Mouse (Mus musculus) kidney, embryonic 16.5 days (tissue): ENCODE measurements around the gene Cdkn3. TPM values are rescaled to one million over a fixed set of nuclear protein-coding genes. Genes with fewer than 3 reads are reported as not detected.
A peak's percentile ranks its signal among the peaks of the same experiment; 100 is the strongest.
"Not testable (repeated sequence)": the region's sequence is repeated elsewhere in the genome, so short reads cannot be mapped to it uniquely, and the experiment has no call there.

Source experiments
- ATAC-seq: fragments of 200-750 bp; cut with Nextera tagmentation; 2 replicates; pipeline ENCODE4 v1.8.0; 2017; ENCODE audit warnings: moderate TSS enrichment; ENCODE audit not compliant: low FRiP score, low TSS enrichment
- H3K27ac ChIP-seq: fragments of 300-500 bp; sonication (generic); 2 replicates; pipeline ENCODE4 v1.5.1; 2014; ENCODE audit warnings: low read length
- H3K27me3 ChIP-seq: fragments of 300-500 bp; sonication (generic); 2 replicates; pipeline ENCODE4 v1.6.1; 2014; ENCODE audit warnings: low read length, control low read depth, mixed read lengths; ENCODE audit not compliant: insufficient read depth
- H3K36me3 ChIP-seq: fragments of 300-500 bp; sonication (generic); 2 replicates; pipeline ENCODE4 v1.6.1; 2014; ENCODE audit warnings: low read length, control low read depth, mixed read lengths; ENCODE audit not compliant: insufficient read depth
- H3K4me1 ChIP-seq: fragments of 300-500 bp; sonication (generic); 2 replicates; pipeline ENCODE4 v1.6.1; 2014; ENCODE audit warnings: low read length, control low read depth, mixed read lengths; ENCODE audit not compliant: insufficient read depth
- H3K4me2 ChIP-seq: fragments of 300-500 bp; sonication (generic); replicated peaks from 2 replicates; pipeline ENCODE4 v1.6.1; 2014; ENCODE audit warnings: low read depth, low read length
- H3K4me3 ChIP-seq: fragments of 300-500 bp; sonication (generic); 2 replicates; pipeline ENCODE4 v1.5.1; 2014; ENCODE audit warnings: mild to moderate bottlenecking, low read length
- H3K9ac ChIP-seq: fragments of 300-500 bp; sonication (generic); replicated peaks from 2 replicates; pipeline ENCODE4 v1.6.1; 2014; ENCODE audit warnings: low read length
- H3K9me3 ChIP-seq: fragments of 300-500 bp; sonication (generic); 2 replicates; pipeline ENCODE4 v1.6.1; 2016; ENCODE audit warnings: low read length, control low read depth
- WGBS: fragments of 180-500 bp; shearing (Covaris S2); extraction: QIAGEN DNeasy Blood & Tissue Kit; methylation state at CpG from one replicate; pipeline ENCODE4 v1.1.7; 2014; 5-methylcytosine and 5-hydroxymethylcytosine counted together
- polyA plus RNA-seq: library from polyadenylated mRNA; unstranded; fragments of >200 nt; fragmentation: Nextera tagmentation; extraction: Ambion mirVana; gene quantifications from 2 replicates; pipeline ENCODE4 v1.2.1, GENCODE M21; 2015

Cdkn3 gene
- polyA plus RNA-seq = 42.0 and 43.2 TPM in 2 replicates

DNA sequence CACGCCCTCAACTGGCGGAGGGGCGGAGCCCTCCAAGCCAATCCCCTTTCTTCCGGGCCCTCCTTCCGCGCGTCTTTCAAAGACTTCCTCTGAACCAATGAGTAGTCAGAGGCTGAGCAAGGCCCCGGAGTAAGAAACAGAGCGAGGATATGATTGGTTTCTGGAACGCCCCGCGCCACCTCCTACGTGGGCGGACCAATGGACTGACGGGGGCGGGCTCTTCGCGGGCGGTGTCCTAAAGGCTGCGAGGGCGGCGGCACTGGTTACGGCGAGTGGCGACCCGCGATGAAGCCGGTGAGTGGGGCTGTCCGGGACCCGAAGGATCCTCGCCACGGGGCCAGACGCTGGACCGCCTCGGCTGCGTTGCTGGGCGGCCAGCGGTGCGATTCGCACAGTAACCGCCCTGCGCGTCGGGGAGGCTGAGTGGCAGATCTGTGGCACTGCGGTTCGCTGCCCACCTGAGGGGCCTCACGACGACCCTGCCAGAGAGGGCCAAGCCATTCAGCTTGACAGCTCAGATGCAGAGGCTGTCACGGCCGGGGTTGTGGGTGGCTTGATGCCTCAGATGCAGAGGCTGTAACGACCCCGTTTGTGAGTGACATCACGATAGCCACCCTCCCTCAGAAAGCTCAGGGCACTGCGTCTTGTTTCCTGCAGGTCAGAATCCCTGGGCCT, at the start of gene Cdkn3:
TSS of gene Cdkn3 (plus strand) at position 187 of the 675 bp plus-strand sequence.
- peaks cover 14% of the 10 kb centered on the region; the same call in 1 of the 2 replicates for H3K4me1 ChIP-seq
- H3K9me3 ChIP-seq = 0 out of 2 replicates have a peak, but pooled peaks cover 11% of the 10 kb centered on the region
- H3K36me3 ChIP-seq = peaks cover 9% of the 10 kb centered on the region; the same call in 1 of the 2 replicates
- 0% methylated on average over 54 of the region's 54 CpGs for WGBS
- H3K9ac ChIP-seq = peak within 1 kb of the TSS; percentile 82
- peak within 1 kb of the TSS; percentile 89 for H3K4me2 ChIP-seq
- no peaks in the 10 kb centered on the region for H3K27me3 ChIP-seq
- H3K4me3 ChIP-seq = peak within 1 kb of the TSS; percentile 82
- peak; percentile 100 for ATAC-seq
- H3K27ac ChIP-seq = peak within 1 kb of the TSS; percentile 23; the same call in 1 of the 2 replicates

DNA sequence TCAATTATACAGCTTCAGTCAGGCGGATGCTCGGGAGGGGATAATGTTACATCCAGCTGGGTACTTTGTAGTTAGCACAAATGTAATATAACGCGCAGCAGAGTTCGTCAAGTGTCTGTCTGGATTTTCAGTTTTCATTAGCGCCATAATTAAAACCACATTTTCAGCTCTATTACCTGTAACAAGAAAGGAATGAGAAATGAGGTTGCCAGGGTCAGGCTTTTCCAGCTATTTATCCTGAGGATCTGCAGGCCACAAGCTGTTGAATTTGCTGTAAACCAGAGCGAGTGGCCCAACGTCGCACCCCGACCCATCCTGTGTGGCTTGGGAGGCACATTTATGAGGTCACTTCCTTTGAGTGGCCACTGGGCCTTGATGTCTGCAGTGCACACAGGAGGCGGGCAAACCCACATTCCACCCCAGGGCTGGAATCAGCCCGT, 41.8 kb upstream of the Cdkn3 start:
- H3K4me2 ChIP-seq = no peak overlapping the region
- no peak overlapping the region for H3K4me3 ChIP-seq
- no peak overlapping the region for H3K27ac ChIP-seq
- no peak overlapping the region for H3K9ac ChIP-seq
- H3K27me3 ChIP-seq = no peaks in the 10 kb centered on the region
- 23% methylated on average over 12 of the region's 12 CpGs for WGBS
- no peaks in the 10 kb centered on the region for H3K36me3 ChIP-seq
- ATAC-seq = no peak
- H3K4me1 ChIP-seq = peaks cover 9% of the 10 kb centered on the region
- no peaks in the 10 kb centered on the region for H3K9me3 ChIP-seq

DNA sequence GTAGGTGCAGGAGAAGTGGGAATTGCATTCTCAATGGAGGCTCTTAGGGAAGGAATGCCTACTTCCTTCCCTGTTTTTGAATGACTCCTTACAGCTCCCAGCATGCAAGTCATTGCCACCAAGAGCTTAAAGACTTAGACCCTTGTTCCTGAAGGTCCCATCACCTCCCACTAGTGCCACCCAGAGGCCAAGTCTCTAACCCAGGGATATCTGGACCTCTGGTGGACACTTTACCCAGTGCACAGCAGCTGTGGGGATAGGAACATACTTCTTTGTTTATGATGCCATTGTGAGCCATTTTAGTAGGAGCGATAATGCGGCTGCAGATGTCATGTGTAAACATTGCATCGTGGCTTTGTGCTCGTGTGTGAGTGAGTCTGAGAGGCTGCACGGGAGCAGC, 38.3 kb upstream of the Cdkn3 start:
- H3K4me2 ChIP-seq = no peak overlapping the region

DNA sequence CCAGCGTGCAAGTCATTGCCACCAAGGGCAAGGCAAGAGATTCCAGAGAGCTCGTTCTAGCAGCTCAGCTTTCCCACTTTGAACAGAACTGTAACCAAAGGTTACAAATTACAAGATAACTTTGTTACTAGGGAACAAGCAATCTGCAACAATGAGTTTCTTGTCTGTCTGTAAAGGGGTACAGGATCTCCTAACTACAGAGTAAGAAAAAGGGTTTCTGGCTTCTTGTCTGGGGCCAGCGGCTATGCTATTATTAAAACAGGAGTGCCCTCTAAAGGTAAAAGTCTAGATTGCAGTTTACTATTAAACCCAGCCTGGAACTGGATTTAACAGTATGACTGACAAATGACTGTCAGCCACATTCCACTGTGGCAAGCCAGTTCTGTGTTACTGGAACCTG, 36.5 kb upstream of the Cdkn3 start:
- no peak overlapping the region for H3K27ac ChIP-seq
- peaks cover 6% of the 10 kb centered on the region for H3K4me1 ChIP-seq
- H3K27me3 ChIP-seq = no peaks in the 10 kb centered on the region
- H3K9me3 ChIP-seq = no peaks in the 10 kb centered on the region
- ATAC-seq = no peak
- no peak overlapping the region for H3K4me3 ChIP-seq
- no peak overlapping the region for H3K9ac ChIP-seq
- WGBS = 22% methylated on average over 3 of the region's 3 CpGs
- no peaks in the 10 kb centered on the region for H3K36me3 ChIP-seq
- no peak overlapping the region for H3K4me2 ChIP-seq

More for the DNA sequence above, 38.3 kb upstream of the Cdkn3 start:
- Histone ChIP-seq H3K4me3 (no peak overlapping the region), H3K36me3 (no peaks in the 10 kb centered on the region), H3K27ac (no peak overlapping the region), H3K9me3 (no peaks in the 10 kb centered on the region), H3K27me3 (no peaks in the 10 kb centered on the region), H3K4me1 (peaks cover 13% of the 10 kb centered on the region), H3K9ac (no peak overlapping the region)
- WGBS = 65% methylated on average over 5 of the region's 5 CpGs
- no peak for ATAC-seq

GRCm38 (mm10) chr14:46724941-46725340, 35.4 kb upstream of the Cdkn3 start:
- Histone ChIP-seq H3K4me1 (peaks cover 5% of the 10 kb centered on the region; the same call in 1 of the 2 replicates), H3K4me2 (no peak overlapping the region), H3K27ac (peak overlapping the region; percentile 35; the same call in 1 of the 2 replicates), H3K9ac (0 out of 2 replicates have a peak overlapping the region, but pooled peaks have one; percentile 20), H3K4me3 (no peak overlapping the region), H3K27me3 (no peaks in the 10 kb centered on the region), H3K36me3 (no peaks in the 10 kb centered on the region), H3K9me3 (no peaks in the 10 kb centered on the region)
- 12% methylated on average over 5 of the region's 5 CpGs for WGBS
- no peak for ATAC-seq

DNA sequence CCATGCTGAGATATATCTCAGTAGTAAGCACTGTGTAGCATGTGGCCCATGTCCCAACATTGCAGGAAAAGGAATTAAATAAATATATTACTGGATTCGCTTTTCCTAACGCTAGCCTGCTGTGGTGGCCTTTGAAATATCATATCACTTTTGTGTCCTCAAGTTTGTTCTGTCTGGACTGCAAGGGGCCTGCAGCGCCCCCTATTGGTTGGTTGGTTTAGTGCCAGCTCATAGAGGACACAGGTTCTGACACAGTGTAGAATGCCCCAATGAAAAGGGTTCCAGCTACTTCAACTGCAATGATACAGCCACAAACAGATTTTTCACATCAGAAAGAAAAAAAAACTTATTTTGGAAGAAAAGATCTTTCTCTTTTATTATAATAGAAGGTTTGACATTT, 34.6 kb upstream of the Cdkn3 start:
- Histone ChIP-seq H3K4me2 (no peak overlapping the region), H3K36me3 (no peaks in the 10 kb centered on the region), H3K9me3 (no peaks in the 10 kb centered on the region), H3K4me3 (no peak overlapping the region), H3K9ac (no peak overlapping the region), H3K27me3 (no peaks in the 10 kb centered on the region), H3K4me1 (peaks cover 5% of the 10 kb centered on the region; the same call in 1 of the 2 replicates), H3K27ac (no peak overlapping the region)
- peak; percentile 49; the same call in 1 of the 2 replicates for ATAC-seq
- WGBS = 39% methylated on average over 3 of the region's 3 CpGs

DNA sequence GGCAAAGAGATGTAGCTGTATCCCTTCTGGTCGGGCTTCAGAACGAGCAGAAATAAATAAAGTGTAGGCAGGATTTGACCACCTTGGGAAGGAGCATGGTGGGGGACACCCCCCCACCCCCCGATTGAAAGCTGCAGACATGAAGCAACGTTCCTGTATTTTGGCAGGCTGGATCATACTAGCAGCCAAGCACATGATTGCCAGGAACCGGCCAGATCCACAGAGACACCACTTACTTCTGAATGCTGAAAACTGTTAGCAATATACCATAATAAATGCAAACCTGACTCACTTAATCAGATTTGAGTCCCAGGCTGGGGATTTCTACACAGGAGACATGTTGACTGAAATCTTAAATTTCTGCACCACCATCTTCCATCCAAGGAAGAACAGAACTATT, 26.1 kb upstream of the Cdkn3 start:
- H3K4me1 ChIP-seq = no peaks in the 10 kb centered on the region
- H3K27me3 ChIP-seq = no peaks in the 10 kb centered on the region
- no peak overlapping the region for H3K4me3 ChIP-seq
- no peak for ATAC-seq
- WGBS = 83% methylated on average over 5 of the region's 5 CpGs
- H3K27ac ChIP-seq = no peak overlapping the region
- H3K9me3 ChIP-seq = no peaks in the 10 kb centered on the region
- H3K4me2 ChIP-seq = no peak overlapping the region
- no peaks in the 10 kb centered on the region for H3K36me3 ChIP-seq
- no peak overlapping the region for H3K9ac ChIP-seq

- no peak for ATAC-seq
- Histone ChIP-seq H3K4me3 (no peak overlapping the region), H3K27ac (no peak overlapping the region), H3K9ac (no peak overlapping the region), H3K4me2 (no peak overlapping the region), H3K27me3 (no peaks in the 10 kb centered on the region), H3K4me1 (no peaks in the 10 kb centered on the region), H3K9me3 (no peaks in the 10 kb centered on the region), H3K36me3 (no peaks in the 10 kb centered on the region)
- WGBS = 83% methylated on average over 14 of the region's 14 CpGs
Measured at GRCm38 (mm10) chr14:46734761-46735455, 25.4 kb upstream of the Cdkn3 start.

DNA sequence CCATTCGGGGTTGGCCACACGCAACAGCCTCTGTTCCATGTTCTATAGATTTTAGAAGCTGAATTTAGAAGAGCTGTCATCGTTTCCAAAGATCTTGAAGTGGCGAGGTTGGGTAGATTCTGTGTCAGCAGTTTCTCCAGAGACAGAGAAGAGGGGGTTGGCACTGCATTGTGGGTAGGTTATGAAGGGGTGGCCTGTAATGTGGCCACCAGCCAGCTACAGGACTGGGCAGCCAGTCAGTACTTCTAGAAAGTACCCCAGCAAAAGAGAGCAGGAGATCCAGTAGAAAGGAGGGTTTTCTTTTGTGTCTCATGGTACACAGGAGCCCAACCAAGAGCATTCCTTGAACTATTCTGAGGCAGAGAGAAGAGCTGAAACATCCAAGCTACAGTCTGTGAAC, 24.0 kb upstream of the Cdkn3 start:
- Histone ChIP-seq H3K9ac (no peak overlapping the region), H3K27me3 (no peaks in the 10 kb centered on the region), H3K27ac (no peak overlapping the region), H3K4me2 (no peak overlapping the region), H3K4me3 (no peak overlapping the region), H3K4me1 (no peaks in the 10 kb centered on the region), H3K36me3 (no peaks in the 10 kb centered on the region), H3K9me3 (no peaks in the 10 kb centered on the region)
- WGBS = 81% methylated on average over 4 of the region's 4 CpGs
- ATAC-seq = no peak

GRCm38 (mm10) chr14:46737346-46737745, 23.0 kb upstream of the Cdkn3 start:
- not testable (repeated sequence) for H3K27me3 ChIP-seq, ATAC-seq, H3K4me1 ChIP-seq, H3K9ac ChIP-seq, H3K4me2 ChIP-seq, H3K36me3 ChIP-seq, H3K27ac ChIP-seq, H3K4me3 ChIP-seq, H3K9me3 ChIP-seq
